Mouse (Mus musculus) ES-Bruce4 (cell line): ENCODE results near the gene Tubb2b.

ENCODE experiments used
- CTCF ChIP-seq: IDR thresholded peaks from one replicate; pipeline ENCODE4 v1.8.1; 2011; ENCODE audit warnings: low read depth, low read length
- EP300 ChIP-seq: IDR thresholded peaks from 2 replicates; pipeline ENCODE4 v1.6.1; 2011; ENCODE audit warnings: low read depth, low read length; ENCODE audit not compliant: insufficient read depth
- POLR2A ChIP-seq: IDR thresholded peaks from one replicate; pipeline ENCODE4 v1.8.1; 2011; ENCODE audit warnings: low read length; ENCODE audit not compliant: insufficient read depth

GRCm38 (mm10) chr13:34129485-34130225, 611 bp downstream of the Tubb2b start:
- peak; percentile 55 for TF ChIP-seq EP300
- no peak for TF ChIP-seq CTCF
- peak; percentile 15 for TF ChIP-seq POLR2A
